ENCODE assay signal across 11 mouse cellular contexts in genomic region chr9:80192324-80192723, GRCm38 (mm10). TPM values are rescaled to one million over a fixed set of nuclear protein-coding genes. Genes with fewer than 3 reads are reported as not detected.
DNase-seq lines count a peak whose midpoint lies in the region; ATAC-seq and TF ChIP-seq lines count a peak whose summit lies in the region.
"Had no signal": no experiment of that assay in that cellular context is flagged by ENCODE, and none has a peak within 500 bp of the region (broad histone marks: within the 10 kb centered on the region; RNA-seq: fewer than 3 reads in every experiment).

No protein-coding gene starts in this region.

- H3K4me2 ChIP-seq in embryonic facial prominence, embryonic 14.5 days (ENCODE audit: low read depth, low read length) = no peak overlapping the region
- no peak overlapping the region for H3K4me2 ChIP-seq in kidney, postnatal 0 days (ENCODE audit: low read length)
- H3K4me2 ChIP-seq: forebrain, embryonic 15.5 days; hindbrain, embryonic 14.5 days; midbrain, embryonic 12.5 days had no signal

- H3K36me3 ChIP-seq in embryonic facial prominence, embryonic 14.5 days (ENCODE audit: control insufficient read depth, insufficient read depth, low read length) = no peaks in the 10 kb centered on the region
- H3K36me3 ChIP-seq in kidney, postnatal 0 days (ENCODE audit: insufficient read depth, low read length) = no peaks in the 10 kb centered on the region
- H3K36me3 ChIP-seq: forebrain, embryonic 15.5 days; midbrain, embryonic 12.5 days had no signal

- intact Hi-C loops in gastrocnemius, adult 2 months (cut with DNase I) = no loop called here
- intact Hi-C loops in gastrocnemius, postnatal 36 days (cut with DNase I) = no loop called here

- peak; percentile 53 for DNase-seq in gastrocnemius, adult 2 months
- no peak for DNase-seq in gastrocnemius, postnatal 36 days
- peak; percentile 31 for DNase-seq in brain, adult 2 months (ENCODE audit: low read depth, low spot score)
- peak; percentile 66 for DNase-seq in embryonic facial prominence, embryonic 14.5 days (ENCODE audit: low spot score)
- DNase-seq in kidney, postnatal 0 days (ENCODE audit: low spot score) = no peak
- no peak for DNase-seq in neural tube, embryonic 10.5 days (ENCODE audit: extremely low spot score, low spot score)
- no peak for DNase-seq in embryo, embryonic 11 days
- DNase-seq in layer of hippocampus, adult 18-20 months (ENCODE audit: low spot score in 2 of 2) = no peak

- 73% methylated on average over 10 of the region's 10 CpGs for WGBS in embryonic facial prominence, embryonic 14.5 days
- 71% methylated on average over 10 of the region's 10 CpGs for WGBS in kidney, postnatal 0 days

- no peaks in the 10 kb centered on the region for H3K9me3 ChIP-seq in embryonic facial prominence, embryonic 14.5 days (ENCODE audit: control insufficient read depth, low read length)
- H3K9me3 ChIP-seq in kidney, postnatal 0 days (replicated peaks; ENCODE audit: low read length) = no peaks in the 10 kb centered on the region
- H3K9me3 ChIP-seq: forebrain, embryonic 15.5 days; midbrain, embryonic 12.5 days had no signal

- no peaks in the 10 kb centered on the region for H3K27me3 ChIP-seq in embryonic facial prominence, embryonic 14.5 days (replicated peaks; ENCODE audit: control insufficient read depth, insufficient read depth, low read length)
- no peaks in the 10 kb centered on the region for H3K27me3 ChIP-seq in kidney, postnatal 0 days (ENCODE audit: insufficient read depth, low read length)
- H3K27me3 ChIP-seq: forebrain, embryonic 15.5 days; midbrain, embryonic 12.5 days had no signal

- no peak for TF ChIP-seq CTCF in gastrocnemius, adult 2 months (IDR thresholded peaks at IDR 0.05)
- no peak for TF ChIP-seq CTCF in kidney, postnatal 0 days (IDR thresholded peaks at IDR 0.05; ENCODE audit: low read depth)

- H3K4me1 ChIP-seq in embryonic facial prominence, embryonic 14.5 days (ENCODE audit: control insufficient read depth, insufficient read depth, low read length) = no peaks in the 10 kb centered on the region; the same call in 1 of the 2 replicates
- no peaks in the 10 kb centered on the region; the same call in 1 of the 2 replicates for H3K4me1 ChIP-seq in kidney, postnatal 0 days (replicated peaks; ENCODE audit: insufficient read depth, low read length)
- H3K4me1 ChIP-seq: forebrain, embryonic 15.5 days had no signal

- H3K4me3 ChIP-seq in gastrocnemius, adult 2 months = peak overlapping the region; percentile 45
- H3K4me3 ChIP-seq in embryonic facial prominence, embryonic 14.5 days (ENCODE audit: low read depth, low read length) = no peak overlapping the region
- H3K4me3 ChIP-seq in kidney, postnatal 0 days (replicated peaks; ENCODE audit: low read depth, low read length) = no peak overlapping the region
- H3K4me3 ChIP-seq: forebrain, embryonic 15.5 days; midbrain, embryonic 12.5 days had no signal

- peak; percentile 93 for ATAC-seq in embryonic facial prominence, embryonic 14.5 days (ENCODE audit: low read depth)
- 0 out of 2 replicates have a peak, but pooled peaks have one; percentile 36 for ATAC-seq in kidney, postnatal 0 days (replicated peaks; ENCODE audit: low FRiP score, low read depth)
- ATAC-seq: forebrain, embryonic 15.5 days had no signal

- H3K9ac ChIP-seq in embryonic facial prominence, embryonic 14.5 days (ENCODE audit: low read depth, low read length) = no peak overlapping the region
- H3K9ac ChIP-seq in kidney, postnatal 0 days (ENCODE audit: low read depth, low read length) = no peak overlapping the region
- H3K9ac ChIP-seq: forebrain, embryonic 15.5 days; hindbrain, embryonic 14.5 days; midbrain, embryonic 12.5 days had no signal

- H3K27ac ChIP-seq in gastrocnemius, adult 2 months = peak overlapping the region; percentile 60
- H3K27ac ChIP-seq in embryonic facial prominence, embryonic 14.5 days (replicated peaks; ENCODE audit: low read depth, low read length) = no peak overlapping the region
- H3K27ac ChIP-seq in kidney, postnatal 0 days = no peak overlapping the region
- H3K27ac ChIP-seq: forebrain, embryonic 15.5 days; hindbrain, embryonic 14.5 days; midbrain, embryonic 12.5 days had no signal

RNA-seq across cellular contexts. Expression of gene Myo6, which starts 27.5 kb away (rescaled TPM):
- total RNA-seq in gastrocnemius, adult 2 months (2021) = 1 to 10 TPM; 7.3 to 8.3 TPM
- 1 to 10 TPM; 6.4 to 8.3 TPM for total RNA-seq in gastrocnemius, postnatal 36 days (2021)
- polyA plus RNA-seq in embryonic facial prominence, embryonic 14.5 days (2014; fragmentation: Nextera tagmentation; extraction: Ambion mirVana) = 18.1 and 20.1 TPM in 2 replicates
- 51.0 and 63.1 TPM in 2 replicates for polyA plus RNA-seq in kidney, postnatal 0 days (2015; fragmentation: Nextera tagmentation; extraction: Ambion mirVana)
- total RNA-seq in layer of hippocampus, adult 18-20 months (2021) = 10 to 100 TPM; 72.6 to 77.8 TPM

Comparison
In these comparisons a context has a peak if more than half of its experiments do, and no peak if none do; other contexts are left out.
1. DNase-seq: peak in gastrocnemius, adult 2 months (single experiment), brain, adult 2 months (single experiment) and embryonic facial prominence, embryonic 14.5 days (single experiment); none in gastrocnemius, postnatal 36 days (0 of 2), kidney, postnatal 0 days (single experiment), neural tube, embryonic 10.5 days (single experiment), embryo, embryonic 11 days (single experiment) and layer of hippocampus, adult 18-20 months (0 of 2).
2. RNA of gene Myo6, which starts 27.5 kb away (total RNA-seq): 72.6 to 77.8 TPM in layer of hippocampus, adult 18-20 months; 7.3 to 8.3 TPM in gastrocnemius, adult 2 months and 6.4 to 8.3 TPM in gastrocnemius, postnatal 36 days; every median in the first group is over 4 times any median in the second.